Comparison of ENCODE assay signal across 17 mouse cellular contexts in genomic region chrX:142664704-142665422, GRCm38 (mm10). TPM values are rescaled to one million over a fixed set of nuclear protein-coding genes. Genes with fewer than 3 reads are reported as not detected.
DNase-seq lines count a peak whose midpoint lies in the region; ATAC-seq lines count a peak whose summit lies in the region.
"Had no signal": no experiment of that assay in that cellular context is flagged by ENCODE, and none has a peak within 500 bp of the region (broad histone marks: within the 10 kb centered on the region; RNA-seq: fewer than 3 reads in every experiment).

No protein-coding gene starts in this region.

- 53% methylated on average over 4 of the region's 4 CpGs for WGBS in kidney, embryonic 16.5 days
- WGBS in embryonic facial prominence, embryonic 14.5 days: 46% methylated on average over 4 of the region's 4 CpGs

- no peak for DNase-seq in kidney, postnatal 14 days
- peak; percentile 46 for DNase-seq in MEL-GATA-1-ER (ENCODE audit: extremely low read depth, low read depth)
- peak; percentile 20 for DNase-seq in embryonic facial prominence, embryonic 14.5 days (ENCODE audit: low spot score)
- no peak for DNase-seq in gastrocnemius, postnatal 10 days
- no peak for DNase-seq in MN1 (ENCODE audit: low spot score)
- DNase-seq: adrenal gland, postnatal 10 days; cerebellum, adult 2 months; kidney, postnatal 25 days had no signal

- peaks cover 16% of the 10 kb centered on the region for H3K27me3 ChIP-seq in kidney, embryonic 16.5 days (ENCODE audit: insufficient read depth, low read length)
- 0 out of 2 replicates have a peak, but pooled peaks cover 4% of the 10 kb centered on the region for H3K27me3 ChIP-seq in embryonic facial prominence, embryonic 14.5 days (replicated peaks; ENCODE audit: control insufficient read depth, insufficient read depth, low read length)

- H3K27ac ChIP-seq in kidney, embryonic 16.5 days (ENCODE audit: low read length): peak overlapping the region; percentile 69
- H3K27ac ChIP-seq in embryonic facial prominence, embryonic 14.5 days (replicated peaks; ENCODE audit: low read depth, low read length): peak overlapping the region; percentile 25
- H3K27ac ChIP-seq: forebrain, embryonic 13.5 days; hindbrain, embryonic 13.5 days; liver, embryonic 12.5 days had no signal

- no peak for ATAC-seq in kidney, embryonic 16.5 days (ENCODE audit: low FRiP score, low TSS enrichment)
- ATAC-seq in embryonic facial prominence, embryonic 14.5 days (ENCODE audit: low read depth): no peak
- ATAC-seq in megakaryocyte progenitor cell, adult 5-6 weeks (replicated peaks; ENCODE audit: poor library complexity): peak; percentile 39
- ATAC-seq: CD4-positive, CD25-positive, alpha-beta regulatory T cell, adult 4 months; forebrain, embryonic 13.5 days; liver, embryonic 12.5 days; lung, postnatal 0 days; midbrain, embryonic 16.5 days had no signal

- H3K9me3 ChIP-seq in kidney, embryonic 16.5 days (ENCODE audit: low read length): no peaks in the 10 kb centered on the region
- H3K9me3 ChIP-seq in embryonic facial prominence, embryonic 14.5 days (ENCODE audit: control insufficient read depth, low read length): no peaks in the 10 kb centered on the region
- H3K9me3 ChIP-seq: forebrain, embryonic 13.5 days; G1E; hindbrain, embryonic 13.5 days; liver, embryonic 12.5 days had no signal

- no peak overlapping the region for H3K4me3 ChIP-seq in kidney, embryonic 16.5 days (ENCODE audit: low read length)
- H3K4me3 ChIP-seq in embryonic facial prominence, embryonic 14.5 days (ENCODE audit: low read depth, low read length): no peak overlapping the region
- H3K4me3 ChIP-seq: forebrain, embryonic 13.5 days; hindbrain, embryonic 13.5 days; liver, embryonic 12.5 days had no signal

- no peak overlapping the region for H3K4me2 ChIP-seq in kidney, embryonic 16.5 days (replicated peaks; ENCODE audit: low read depth, low read length)
- H3K4me2 ChIP-seq in embryonic facial prominence, embryonic 14.5 days (ENCODE audit: low read depth, low read length): no peak overlapping the region
- H3K4me2 ChIP-seq: forebrain, embryonic 13.5 days; hindbrain, embryonic 13.5 days; liver, embryonic 12.5 days had no signal

- H3K4me1 ChIP-seq in kidney, embryonic 16.5 days (ENCODE audit: insufficient read depth, low read length): peaks cover 3% of the 10 kb centered on the region; the same call in 1 of the 2 replicates
- H3K4me1 ChIP-seq in embryonic facial prominence, embryonic 14.5 days (ENCODE audit: control insufficient read depth, insufficient read depth, low read length): peaks cover 13% of the 10 kb centered on the region; the same call in 1 of the 2 replicates
- H3K4me1 ChIP-seq: forebrain, embryonic 13.5 days; hindbrain, embryonic 13.5 days; liver, embryonic 12.5 days had no signal

- no peak overlapping the region for H3K9ac ChIP-seq in kidney, embryonic 16.5 days (replicated peaks; ENCODE audit: low read length)
- no peak overlapping the region for H3K9ac ChIP-seq in embryonic facial prominence, embryonic 14.5 days (ENCODE audit: low read depth, low read length)
- H3K9ac ChIP-seq: forebrain, embryonic 13.5 days; hindbrain, embryonic 13.5 days; liver, embryonic 12.5 days had no signal

- H3K36me3 ChIP-seq in kidney, embryonic 16.5 days (ENCODE audit: insufficient read depth, low read length): no peaks in the 10 kb centered on the region
- H3K36me3 ChIP-seq in embryonic facial prominence, embryonic 14.5 days (ENCODE audit: control insufficient read depth, insufficient read depth, low read length): no peaks in the 10 kb centered on the region
- H3K36me3 ChIP-seq: G1E; hindbrain, embryonic 13.5 days; liver, embryonic 12.5 days had no signal

RNA-seq across cellular contexts. Expression of gene Tmem164, which starts 16.3 kb away (rescaled TPM):
- 56.4 and 57.2 TPM in 2 replicates for polyA plus RNA-seq in kidney, embryonic 16.5 days (2015; fragmentation: Nextera tagmentation; extraction: Ambion mirVana)
- polyA plus RNA-seq in embryonic facial prominence, embryonic 14.5 days (2014; fragmentation: Nextera tagmentation; extraction: Ambion mirVana): 31.8 and 34.7 TPM in 2 replicates
- total RNA-seq in megakaryocyte progenitor cell, adult 5-6 weeks (2015): 27.4 and 33.6 TPM in 2 replicates
- total RNA-seq in megakaryocyte progenitor cell, adult 5-6 weeks (2017): 46.5 and 48.3 TPM in 2 replicates
- 10 to 100 TPM in 1 of 2 experiments, 1 to 10 TPM in 1; 9.8 to 11.7 TPM for total RNA-seq in gastrocnemius, postnatal 10 days (2021)

Comparison
In these comparisons a context has a peak if more than half of its experiments do, and no peak if none do; other contexts are left out.
1. DNase-seq: peak in MEL-GATA-1-ER (single experiment) and embryonic facial prominence, embryonic 14.5 days (single experiment); none in kidney, postnatal 14 days (single experiment), gastrocnemius, postnatal 10 days (single experiment) and MN1 (single experiment).